Mouse (Mus musculus) urinary bladder, postnatal 10 days (tissue): ENCODE results near the gene Rbks.
A peak's percentile ranks its signal among the peaks of the same experiment; 100 is the strongest.
"Not testable (repeated sequence)": the region's sequence is repeated elsewhere in the genome, so short reads cannot be mapped to it uniquely, and the experiment has no call there.

Experiments used
- DNase-seq: peaks from one replicate; pipeline ENCODE4 v3.0.0; 2022; ENCODE audit warnings: low spot score

Gene Rbks

DNA sequence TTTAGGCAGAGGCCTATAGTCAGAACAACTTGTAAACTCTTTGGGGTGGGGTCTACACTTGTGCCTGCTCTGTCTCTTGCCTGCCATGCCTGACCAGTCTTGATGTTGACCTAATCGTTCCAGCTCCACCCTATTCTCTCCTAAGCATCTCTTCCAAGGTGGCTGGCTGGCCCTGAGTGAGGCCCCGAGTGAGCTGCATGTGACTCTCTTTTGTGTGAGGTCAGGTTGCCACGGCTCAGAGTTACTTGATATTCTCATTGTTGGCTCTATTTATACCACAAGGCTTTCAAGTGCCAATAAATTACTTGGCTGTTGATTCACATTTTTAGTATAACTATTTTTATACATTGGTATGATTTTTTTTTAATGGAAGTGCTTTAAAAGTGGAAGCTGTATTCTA, 70.3 kb downstream of the Rbks start:
- no peak for DNase-seq

- DNase-seq, result no peak
Measured at GRCm38 (mm10) chr5:31620326-31620725, 77.1 kb downstream of the Rbks start.

DNA sequence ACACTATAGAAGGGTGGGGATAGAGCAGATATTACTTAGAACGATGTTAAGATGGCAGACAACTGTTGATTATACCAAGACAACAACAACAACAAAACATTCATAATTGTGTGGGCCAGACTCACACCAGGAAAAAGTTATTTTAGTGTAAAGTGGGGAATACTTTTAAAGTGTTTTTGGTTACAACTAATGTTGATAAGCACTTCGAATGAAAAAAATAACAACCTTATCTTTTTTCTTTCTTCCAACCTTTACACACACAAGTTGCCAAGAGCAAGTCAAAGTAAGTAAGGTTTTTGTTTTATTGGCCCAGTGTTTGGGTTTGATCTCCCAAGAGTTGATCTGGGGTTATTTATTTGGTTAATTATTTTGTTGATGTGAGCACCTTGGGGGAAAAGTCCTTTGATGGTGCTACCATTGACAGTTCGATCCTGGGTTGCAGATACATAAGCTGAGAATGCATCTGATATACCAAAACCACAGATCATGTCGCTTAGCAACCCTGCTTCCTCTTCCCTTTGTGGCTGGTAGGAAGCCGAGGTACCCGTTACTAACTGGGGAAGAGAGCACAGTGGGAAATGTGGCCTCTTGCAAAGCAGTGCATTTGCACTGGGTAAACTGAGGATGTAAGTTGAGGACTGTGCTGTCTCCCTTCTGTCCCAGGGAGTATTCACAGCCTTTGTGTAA, 82.9 kb downstream of the Rbks start:
- DNase-seq, result no peak

DNA sequence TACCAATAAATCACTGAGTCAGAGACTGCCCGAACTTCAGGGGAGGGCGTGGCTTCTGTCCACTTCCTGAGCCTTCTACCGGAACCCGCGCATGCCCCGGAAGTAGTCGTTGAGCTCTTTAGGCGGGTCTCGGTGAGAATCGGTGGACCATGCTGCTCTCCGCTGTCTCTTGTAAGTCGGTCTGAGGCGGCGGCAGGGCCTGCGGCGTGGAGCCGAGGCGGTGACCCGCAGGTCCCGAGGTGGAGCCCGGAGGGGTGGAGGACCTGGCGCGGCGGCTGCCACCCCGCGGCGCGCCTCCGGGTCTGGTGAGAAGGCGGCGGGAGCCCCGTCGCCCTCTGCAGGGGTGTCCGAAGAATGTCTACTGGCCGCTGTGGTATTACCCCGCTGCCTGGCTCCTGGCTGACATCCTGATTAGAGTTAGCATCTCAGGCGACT, 83.6 kb downstream of the Rbks start:
- DNase-seq, result peak; percentile 31

GRCm38 (mm10) chr5:31611186-31611585, 86.2 kb downstream of the Rbks start:
- DNase-seq, result no peak

DNA sequence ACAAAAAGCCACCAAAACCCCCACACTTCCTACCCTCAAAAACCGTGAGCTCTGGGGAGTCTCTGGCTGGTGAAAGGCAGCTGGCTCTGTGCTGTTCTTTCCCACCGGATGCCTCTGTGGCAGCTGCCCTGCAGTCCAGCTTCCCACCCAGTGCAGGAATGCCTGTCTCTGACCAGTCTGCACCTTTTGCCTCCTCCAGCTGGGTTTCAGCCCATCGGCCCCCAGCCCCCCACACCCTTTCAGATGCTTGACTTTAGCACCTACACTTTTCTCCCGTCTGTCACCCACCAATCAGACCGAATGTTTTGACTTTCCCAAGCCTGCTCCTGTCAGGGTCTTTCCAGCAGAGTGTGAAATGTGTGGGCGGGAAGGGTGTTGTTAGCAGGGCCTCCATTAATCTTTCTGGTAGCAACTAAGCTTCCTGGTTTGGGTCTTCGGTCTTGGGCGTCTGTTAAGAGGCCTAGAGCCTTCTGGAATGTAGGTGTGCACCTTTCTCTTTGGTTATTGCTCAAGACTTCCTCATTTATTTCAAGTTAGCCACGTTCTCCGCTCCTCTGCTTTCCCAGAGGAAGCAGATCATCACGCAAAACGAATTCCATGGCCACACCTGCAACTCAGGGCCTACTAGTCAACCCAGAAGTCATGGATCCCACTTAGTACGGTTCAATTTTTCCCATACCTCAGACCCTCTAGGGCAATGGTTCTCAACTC, 86.9 kb downstream of the Rbks start:
- DNase-seq, result no peak

GRCm38 (mm10) chr5:31606151-31606550, 91.3 kb downstream of the Rbks start:
- no peak for DNase-seq

- no peak for DNase-seq
Measured at GRCm38 (mm10) chr5:31603766-31604165, 93.7 kb downstream of the Rbks start.

- DNase-seq, result no peak
Measured at GRCm38 (mm10) chr5:31602377-31602776, 95.0 kb downstream of the Rbks start.

GRCm38 (mm10) chr5:31601162-31601722, 96.2 kb downstream of the Rbks start:
- no peak for DNase-seq

DNA sequence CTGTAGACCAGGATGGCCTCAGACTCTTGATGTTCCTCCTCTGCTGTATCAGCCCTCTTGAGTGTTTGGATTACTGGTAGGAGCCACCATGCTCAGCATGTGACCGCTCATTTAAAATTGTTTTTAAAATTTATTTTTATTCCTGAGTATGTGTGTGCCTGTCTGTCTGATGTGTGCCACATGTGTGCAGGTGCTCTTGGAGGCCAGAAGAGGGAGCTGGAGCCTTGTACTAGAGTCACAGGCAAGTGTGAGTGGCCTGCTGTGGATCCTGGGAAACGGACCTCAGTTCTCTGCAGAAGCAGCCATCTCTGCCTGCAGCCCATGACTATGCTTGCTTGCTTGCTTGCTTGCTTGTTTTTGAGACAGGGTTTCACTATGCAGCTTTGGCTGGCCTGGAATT, 98.3 kb downstream of the Rbks start:
- no peak for DNase-seq

- DNase-seq, result no peak
Measured at GRCm38 (mm10) chr5:31598579-31598978, 98.8 kb downstream of the Rbks start.

GRCm38 (mm10) chr5:31598121-31598520, 99.3 kb downstream of the Rbks start:
- no peak for DNase-seq

GRCm38 (mm10) chr5:31597430-31597944, 99.9 kb downstream of the Rbks start:
- DNase-seq, result no peak

DNA sequence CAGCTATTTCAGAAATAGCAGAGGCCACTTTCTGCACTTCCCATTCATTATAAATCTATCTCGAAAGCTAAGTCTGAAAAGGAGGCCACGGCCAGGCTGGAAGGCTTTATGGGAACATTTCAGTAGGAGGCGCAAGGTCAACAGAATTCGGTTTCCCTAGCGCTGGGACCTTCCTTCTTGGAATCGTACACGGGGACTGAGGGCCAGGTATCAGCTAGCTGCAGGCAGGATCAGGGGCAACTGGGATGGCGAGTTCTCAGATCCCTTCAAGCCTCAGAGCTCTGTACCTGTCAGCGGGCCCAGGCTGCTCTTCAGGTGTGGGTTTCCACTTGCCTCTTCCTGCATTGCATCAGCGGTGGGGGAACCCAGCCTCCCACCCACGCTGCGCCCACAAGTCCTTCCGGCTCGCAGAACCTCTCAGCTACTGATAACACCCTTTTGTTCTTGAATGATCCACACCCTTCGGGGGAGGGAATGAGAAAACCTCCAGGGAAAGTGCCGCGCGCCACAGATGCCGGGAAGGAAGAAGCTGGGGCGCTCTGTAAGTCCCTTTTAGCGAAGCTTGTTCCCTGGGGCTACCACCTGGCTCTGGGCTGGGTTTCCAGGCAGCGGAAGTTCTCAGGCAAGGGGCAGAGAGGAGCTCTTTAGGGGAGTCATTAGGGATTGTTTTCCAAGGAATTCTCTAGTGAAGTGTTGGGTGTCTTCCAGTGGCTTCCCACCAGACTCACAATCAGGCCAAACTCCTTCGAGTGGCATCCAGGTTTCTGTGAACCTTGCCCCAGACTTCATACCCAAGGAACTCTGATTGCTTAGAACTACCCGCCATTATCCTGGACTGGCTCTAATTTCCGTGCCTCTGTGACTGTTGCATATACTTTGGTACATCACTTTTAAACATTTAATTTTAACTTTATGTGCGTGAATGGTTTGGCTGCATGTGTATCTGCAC, 100.7 kb downstream of the Rbks start, which contains the start of gene Mrpl33:
Gene Mrpl33 (plus strand): TSS at position 455 of the 949 bp plus-strand sequence.
- DNase-seq, result no peak

DNA sequence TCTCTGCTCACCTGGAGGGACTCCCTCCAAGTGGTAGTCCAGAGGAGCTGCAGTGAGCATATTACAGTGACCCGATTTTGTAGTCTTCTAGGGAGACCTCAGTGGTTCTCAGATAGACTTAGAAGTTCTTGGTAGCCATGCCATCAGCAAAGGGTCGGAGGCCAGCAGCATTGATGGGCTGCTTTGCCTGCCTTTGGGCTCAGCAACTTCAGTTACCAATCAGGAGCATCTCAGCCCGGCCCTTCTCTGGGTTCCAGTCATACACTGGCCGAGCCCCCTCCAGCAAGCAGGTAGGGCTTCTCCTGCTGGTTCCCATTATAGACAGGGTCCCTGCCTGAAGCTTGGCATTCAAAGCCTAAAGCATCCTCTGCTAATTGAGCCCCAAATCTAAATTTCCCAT, 101.6 kb downstream of the Rbks start:
- DNase-seq, result no peak

- DNase-seq, result no peak
Measured at GRCm38 (mm10) chr5:31591122-31591521, 106.3 kb downstream of the Rbks start.

DNA sequence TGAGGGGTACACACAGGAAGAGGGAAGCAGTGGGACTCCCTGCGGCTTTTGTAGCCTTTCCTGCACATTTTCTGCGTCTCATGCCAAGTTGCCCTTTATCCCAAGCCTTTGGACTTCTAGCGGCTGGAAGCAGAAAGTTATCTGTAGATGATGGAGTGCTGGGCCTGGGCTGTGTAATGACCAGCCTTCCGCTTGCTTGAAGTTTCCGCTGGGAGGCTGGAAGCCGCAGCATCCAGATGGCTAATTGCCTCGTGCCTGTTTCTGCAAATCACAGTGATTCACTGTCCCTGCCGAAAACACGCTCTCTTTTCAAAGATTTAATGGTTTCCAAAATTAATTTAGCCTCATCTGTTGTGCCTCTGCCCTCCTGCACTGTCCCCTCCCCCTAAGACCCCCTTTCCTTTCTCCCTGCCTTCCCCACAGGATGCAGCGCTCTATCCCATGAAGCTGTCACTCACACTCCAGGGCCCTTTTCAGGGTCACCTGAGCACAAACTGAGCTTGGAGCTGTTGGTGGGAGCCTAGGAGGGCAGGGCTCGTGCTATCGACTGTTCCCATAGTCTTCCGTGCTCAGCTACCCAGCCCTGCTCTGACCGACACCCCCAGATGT, 107.6 kb downstream of the Rbks start:
- no peak for DNase-seq

GRCm38 (mm10) chr5:31588672-31589071, 108.8 kb downstream of the Rbks start:
- DNase-seq, result not testable (repeated sequence)

DNA sequence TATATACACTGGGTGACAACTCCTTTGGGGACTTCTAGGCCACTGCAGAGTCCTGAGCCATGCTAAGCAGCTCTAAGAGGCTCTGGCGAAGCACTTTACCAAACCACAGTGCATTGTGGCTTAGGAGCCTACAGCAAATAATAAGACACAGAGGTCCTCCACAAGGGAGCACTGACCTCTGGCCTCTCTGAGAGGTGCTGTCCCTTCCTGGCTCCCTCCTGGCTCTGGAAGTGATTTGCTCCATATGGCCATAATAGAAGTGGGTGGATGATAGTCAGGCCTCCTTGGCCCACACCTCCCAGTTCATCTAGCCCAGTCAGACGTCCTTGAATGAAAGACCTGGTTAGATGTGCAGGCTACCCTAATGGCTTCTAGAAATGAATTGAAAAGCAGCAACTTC, 109.4 kb downstream of the Rbks start:
- DNase-seq, result no peak

GRCm38 (mm10) chr5:31585526-31585925, 111.9 kb downstream of the Rbks start:
- DNase-seq, result no peak
